Mouse (Mus musculus) neural tube, embryonic 13.5 days (tissue): ENCODE data around the gene Crhr1. TPM values are rescaled to one million over a fixed set of nuclear protein-coding genes. Genes with fewer than 3 reads are reported as not detected.
A peak's percentile ranks its signal among the peaks of the same experiment; 100 is the strongest.

Experiments used
- ATAC-seq: fragments of 200-750 bp; cut with Nextera tagmentation; 2 replicates; pipeline ENCODE4 v1.8.0; 2017; ENCODE audit warnings: low read depth, mild to moderate bottlenecking, moderate TSS enrichment, moderate library complexity
- H3K27ac ChIP-seq: fragments of 300-500 bp; sonication (generic); replicated peaks from 2 replicates; pipeline ENCODE4 v1.5.1; 2015; ENCODE audit warnings: moderate library complexity, mild to moderate bottlenecking, inconsistent platforms
- H3K27me3 ChIP-seq: fragments of 300-500 bp; sonication (generic); 2 replicates; pipeline ENCODE4 v1.6.1; 2015; ENCODE audit warnings: mild to moderate bottlenecking, inconsistent platforms
- H3K36me3 ChIP-seq: fragments of 300-500 bp; sonication (generic); 2 replicates; pipeline ENCODE4 v1.6.1; 2015; ENCODE audit warnings: mild to moderate bottlenecking, inconsistent platforms
- H3K4me1 ChIP-seq: fragments of 300-500 bp; sonication (generic); replicated peaks from 2 replicates; pipeline ENCODE4 v1.6.1; 2015; ENCODE audit warnings: inconsistent platforms
- H3K4me2 ChIP-seq: fragments of 300-500 bp; sonication (generic); 2 replicates; pipeline ENCODE4 v1.6.1; 2015; ENCODE audit warnings: inconsistent platforms, mild to moderate bottlenecking, moderate library complexity
- H3K4me3 ChIP-seq: fragments of 300-500 bp; sonication (generic); 2 replicates; pipeline ENCODE4 v1.5.1; 2015; ENCODE audit warnings: mild to moderate bottlenecking, inconsistent platforms
- H3K9ac ChIP-seq: fragments of 300-500 bp; sonication (generic); 2 replicates; pipeline ENCODE4 v1.6.1; 2015; ENCODE audit warnings: moderate library complexity, mild to moderate bottlenecking, inconsistent platforms
- H3K9me3 ChIP-seq: fragments of 300-500 bp; sonication (generic); 2 replicates; pipeline ENCODE4 v1.6.1; 2016; ENCODE audit warnings: inconsistent platforms
- WGBS: fragments of 180-500 bp; shearing (Covaris S2); methylation state at CpG from one replicate; pipeline ENCODE4 v1.1.7; 2015; 5-methylcytosine and 5-hydroxymethylcytosine counted together
- polyA plus RNA-seq: library from polyadenylated mRNA; unstranded; fragments of >200 nt; fragmentation: Nextera tagmentation; extraction: Ambion mirVana; gene quantifications from 2 replicates; pipeline ENCODE4 v1.2.1, GENCODE M21; 2015

The Crhr1 gene
- polyA plus RNA-seq, 1 experiment from 2014 or later = 3.9 TPM

DNA sequence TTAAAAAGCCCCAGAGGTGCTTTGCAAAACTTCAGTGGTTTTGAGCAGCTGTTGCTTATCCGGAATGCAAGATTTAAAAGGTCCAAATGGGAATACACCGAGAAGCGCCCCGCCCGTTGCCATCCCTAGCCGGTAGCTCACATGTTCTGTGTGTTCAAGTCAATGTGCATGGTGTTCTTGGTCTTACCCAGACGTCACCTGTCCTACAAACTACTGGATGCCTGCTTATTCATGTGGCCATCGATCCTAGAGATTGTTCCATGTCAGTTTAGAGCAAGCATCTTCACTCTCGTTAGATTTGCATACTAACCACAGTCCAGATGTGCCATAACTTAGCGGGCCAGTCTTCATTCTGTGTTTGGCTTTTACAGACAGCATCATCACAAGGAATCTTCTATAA lies 31.6 kb downstream of the Crhr1 start:
- Histone ChIP-seq H3K9ac (no peak overlapping the region), H3K36me3 (no peaks in the 10 kb centered on the region), H3K9me3 (no peaks in the 10 kb centered on the region), H3K4me1 (peaks cover 5% of the 10 kb centered on the region; the same call in 1 of the 2 replicates), H3K4me3 (no peak overlapping the region), H3K27me3 (no peaks in the 10 kb centered on the region; the same call in 1 of the 2 replicates), H3K27ac (no peak overlapping the region), H3K4me2 (no peak overlapping the region)
- 91% methylated on average over 10 of the region's 10 CpGs for WGBS
- no peak for ATAC-seq

DNA sequence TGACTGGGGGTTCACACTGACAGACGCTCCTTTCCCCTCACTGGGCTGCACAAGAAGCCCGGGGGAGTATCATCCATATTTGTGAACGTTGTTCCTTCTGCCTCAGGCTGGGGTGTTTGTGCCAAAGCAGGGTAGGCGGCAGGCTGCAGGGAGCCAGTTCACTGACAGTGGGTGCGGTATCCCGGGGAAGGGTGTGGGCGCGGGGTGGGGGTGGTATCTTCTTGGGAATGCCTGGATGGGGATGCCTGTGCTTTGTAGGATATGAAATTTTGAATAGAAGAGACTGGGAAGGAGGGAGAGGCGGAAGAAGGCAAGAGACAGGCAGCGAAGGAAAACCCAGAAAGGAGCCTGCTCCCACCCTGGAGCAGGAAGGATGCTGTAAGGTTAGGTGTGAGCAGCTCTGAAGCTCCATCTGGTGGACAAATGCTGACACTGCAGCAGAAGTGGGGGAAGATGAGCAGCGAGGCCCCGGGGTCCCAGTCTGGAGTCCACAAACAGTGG lies 38.7 kb downstream of the Crhr1 start:
- peak overlapping the region; percentile 53; the same call in 1 of the 2 replicates for H3K9ac ChIP-seq
- no peaks in the 10 kb centered on the region for H3K36me3 ChIP-seq
- 37% methylated on average over 12 of the region's 12 CpGs for WGBS
- ATAC-seq = peak; percentile 64; the same call in 1 of the 2 replicates
- H3K27me3 ChIP-seq = peaks cover 10% of the 10 kb centered on the region
- H3K4me2 ChIP-seq = peak overlapping the region; percentile 27; the same call in 1 of the 2 replicates
- H3K27ac ChIP-seq = no peak overlapping the region
- H3K4me3 ChIP-seq = no peak overlapping the region
- H3K4me1 ChIP-seq = peaks cover 4% of the 10 kb centered on the region
- H3K9me3 ChIP-seq = no peaks in the 10 kb centered on the region

DNA sequence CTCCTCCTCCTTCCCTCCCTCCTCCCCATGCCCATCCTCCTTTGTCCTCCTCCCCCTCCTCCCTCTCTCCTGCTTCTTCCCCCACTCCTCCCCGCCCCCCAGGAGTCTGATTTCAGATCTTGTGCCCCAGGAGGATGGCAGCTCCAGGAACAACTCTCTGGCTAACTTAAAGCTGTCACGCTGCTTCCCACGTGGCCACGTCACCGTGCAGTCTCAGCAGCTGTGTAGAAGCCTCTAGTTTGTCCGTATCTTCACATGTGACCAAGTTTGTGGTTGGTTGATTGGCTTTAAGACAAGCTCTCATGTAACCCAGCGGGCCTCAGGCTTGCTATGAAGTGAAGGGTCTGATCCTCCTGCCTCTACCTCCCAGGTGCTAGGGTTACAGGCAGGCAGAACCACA lies 46.2 kb downstream of the Crhr1 start:
- H3K9me3 ChIP-seq = no peaks in the 10 kb centered on the region
- H3K36me3 ChIP-seq = no peaks in the 10 kb centered on the region
- H3K9ac ChIP-seq = no peak overlapping the region
- H3K27ac ChIP-seq = no peak overlapping the region
- 30% methylated on average over 7 of the region's 7 CpGs for WGBS
- H3K4me3 ChIP-seq = no peak overlapping the region
- no peaks in the 10 kb centered on the region for H3K4me1 ChIP-seq
- ATAC-seq = no peak
- H3K4me2 ChIP-seq = no peak overlapping the region
- H3K27me3 ChIP-seq = no peaks in the 10 kb centered on the region; the same call in 1 of the 2 replicates

DNA sequence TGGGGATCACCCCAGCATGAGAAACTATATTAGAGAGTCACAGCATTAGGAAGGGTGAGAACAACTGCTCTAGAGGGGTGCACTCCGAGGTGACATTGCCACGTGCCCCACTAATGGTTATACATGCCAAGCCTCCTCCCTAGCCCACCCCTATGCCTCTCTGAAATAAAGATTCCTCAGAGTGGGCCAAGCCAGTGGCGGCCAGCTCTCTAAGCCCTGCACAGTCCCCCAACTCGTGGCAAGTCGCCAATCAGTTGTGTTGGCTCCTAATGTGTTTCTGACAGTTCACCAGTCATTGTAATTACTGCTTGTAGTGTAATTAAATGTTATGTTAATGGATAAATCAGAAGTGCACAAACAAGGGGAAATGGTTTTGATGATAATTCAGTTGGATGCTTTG lies 47.1 kb downstream of the Crhr1 start:
- Histone ChIP-seq H3K9ac (no peak overlapping the region), H3K36me3 (no peaks in the 10 kb centered on the region), H3K4me2 (no peak overlapping the region), H3K4me1 (no peaks in the 10 kb centered on the region), H3K27ac (no peak overlapping the region), H3K4me3 (no peak overlapping the region), H3K27me3 (no peaks in the 10 kb centered on the region; the same call in 1 of the 2 replicates), H3K9me3 (no peaks in the 10 kb centered on the region)
- WGBS = 68% methylated on average over 5 of the region's 5 CpGs
- no peak for ATAC-seq

DNA sequence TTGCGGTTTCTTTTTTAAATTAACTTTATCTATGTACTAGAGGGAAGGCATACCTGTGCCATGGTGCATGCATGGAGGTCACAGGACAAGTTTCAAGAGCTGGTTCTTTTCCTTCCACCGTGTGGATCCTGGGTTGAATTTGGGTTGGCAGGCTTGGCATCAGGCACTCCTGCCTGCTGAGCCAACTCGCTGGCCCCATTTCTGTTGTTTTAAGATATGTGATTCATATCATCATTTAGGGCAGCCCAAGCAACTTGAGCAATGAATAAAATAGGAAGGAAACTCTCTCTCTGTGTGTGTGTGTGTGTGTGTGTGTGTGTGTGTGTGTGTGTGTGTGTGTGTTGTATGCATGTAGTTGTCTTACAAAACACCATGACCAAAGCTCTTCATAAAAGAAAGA lies 49.5 kb downstream of the Crhr1 start:
- no peaks in the 10 kb centered on the region for H3K4me1 ChIP-seq
- no peaks in the 10 kb centered on the region for H3K36me3 ChIP-seq
- no peak overlapping the region for H3K9ac ChIP-seq
- H3K4me2 ChIP-seq = no peak overlapping the region
- 84% methylated on average over 3 of the region's 3 CpGs for whole genome bisulfite sequencing
- H3K9me3 ChIP-seq = no peaks in the 10 kb centered on the region
- H3K4me3 ChIP-seq = no peak overlapping the region
- no peak for ATAC-seq
- H3K27me3 ChIP-seq = no peaks in the 10 kb centered on the region; the same call in 1 of the 2 replicates
- no peak overlapping the region for H3K27ac ChIP-seq

DNA sequence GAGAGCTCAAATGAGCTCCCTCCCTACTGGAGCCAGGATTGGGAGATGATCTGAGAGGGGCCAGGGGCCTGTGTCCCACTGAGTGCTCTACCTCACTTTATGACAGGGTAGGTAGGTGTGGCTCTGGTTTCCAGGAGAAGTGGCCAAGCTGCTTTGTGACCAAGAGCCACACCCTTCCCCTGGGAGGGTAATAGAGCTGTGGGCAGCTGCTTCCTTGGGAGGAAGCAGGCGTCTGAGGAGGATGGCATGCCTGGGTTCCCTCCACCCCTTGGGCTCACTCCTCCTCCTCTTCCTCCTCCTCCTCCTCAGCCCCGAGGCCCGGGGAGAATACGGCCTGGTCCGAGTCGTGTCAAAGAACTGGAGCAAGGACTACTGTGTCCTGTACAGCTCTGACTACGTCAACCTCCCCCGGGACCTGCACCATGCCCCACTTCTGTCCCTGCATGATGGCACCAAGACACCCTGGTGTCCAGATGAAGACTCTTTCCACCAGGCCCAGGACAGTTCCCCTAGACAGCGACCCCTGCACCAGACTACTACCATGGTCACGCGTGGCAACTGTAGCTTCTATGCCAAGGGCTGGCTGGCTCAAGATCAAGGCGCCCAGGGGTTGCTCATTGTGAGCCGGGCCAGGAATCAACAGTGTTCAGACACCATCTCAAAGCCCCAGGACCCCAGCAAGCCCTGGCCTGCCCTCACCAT lies 53.6 kb downstream of the Crhr1 start, which contains the start of gene Sppl2c:
TSS of gene Sppl2c (plus strand) at position 193 of the 702 bp plus-strand sequence.
- H3K9me3 ChIP-seq = no peaks in the 10 kb centered on the region
- no peak within 1 kb of the TSS for H3K9ac ChIP-seq
- no peak for ATAC-seq
- no peaks in the 10 kb centered on the region; the same call in 1 of the 2 replicates for H3K27me3 ChIP-seq
- H3K4me1 ChIP-seq = no peaks in the 10 kb centered on the region
- no peak within 1 kb of the TSS for H3K27ac ChIP-seq
- no peaks in the 10 kb centered on the region for H3K36me3 ChIP-seq
- H3K4me2 ChIP-seq = no peak within 1 kb of the TSS
- no peak within 1 kb of the TSS for H3K4me3 ChIP-seq
- 71% methylated on average over 13 of the region's 13 CpGs for WGBS

DNA sequence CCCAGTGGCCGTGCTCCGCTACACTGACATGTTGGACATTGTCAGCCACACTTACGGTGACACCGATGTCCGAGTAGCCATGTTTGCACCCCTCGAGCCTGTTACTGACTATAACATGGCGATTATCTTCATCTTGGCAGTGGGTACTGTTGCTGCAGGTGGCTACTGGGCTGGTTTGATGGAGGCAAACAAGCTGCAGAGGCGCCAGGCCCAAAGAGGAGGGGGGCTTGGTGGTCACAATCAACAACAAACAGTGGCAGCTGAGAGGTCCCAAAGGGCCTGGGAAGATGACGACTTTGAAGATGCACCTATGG lies 54.1 kb downstream of the Crhr1 start:
- no peak for ATAC-seq
- no peak overlapping the region for H3K27ac ChIP-seq
- no peaks in the 10 kb centered on the region for H3K4me1 ChIP-seq
- H3K36me3 ChIP-seq = no peaks in the 10 kb centered on the region
- no peaks in the 10 kb centered on the region; the same call in 1 of the 2 replicates for H3K27me3 ChIP-seq
- WGBS = 92% methylated on average over 9 of the region's 9 CpGs
- no peak overlapping the region for H3K9ac ChIP-seq
- no peak overlapping the region for H3K4me3 ChIP-seq
- H3K4me2 ChIP-seq = no peak overlapping the region
- H3K9me3 ChIP-seq = no peaks in the 10 kb centered on the region

DNA sequence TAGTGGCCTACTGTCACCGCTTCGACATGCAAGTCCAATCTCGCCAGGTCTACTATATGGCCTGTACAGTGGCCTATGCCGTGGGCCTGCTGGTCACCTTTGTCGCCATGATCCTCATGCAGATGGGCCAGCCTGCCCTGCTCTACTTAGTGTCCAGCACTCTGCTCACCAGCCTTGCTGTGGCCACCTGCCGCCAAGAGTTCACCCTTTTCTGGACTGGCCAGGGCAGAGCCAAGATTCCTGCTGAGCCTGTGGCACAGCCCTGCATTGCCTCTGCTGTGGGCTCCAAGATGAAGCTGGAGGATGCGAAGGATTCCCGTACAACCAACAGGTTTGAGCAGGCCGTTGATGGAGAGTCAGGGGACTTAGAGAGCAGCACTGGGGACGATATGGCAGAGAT lies 55.1 kb downstream of the Crhr1 start:
- Histone ChIP-seq H3K36me3 (no peaks in the 10 kb centered on the region), H3K4me1 (no peaks in the 10 kb centered on the region), H3K4me2 (no peak overlapping the region), H3K9me3 (no peaks in the 10 kb centered on the region), H3K4me3 (no peak overlapping the region), H3K27ac (no peak overlapping the region), H3K9ac (no peak overlapping the region), H3K27me3 (no peaks in the 10 kb centered on the region; the same call in 1 of the 2 replicates)
- no peak for ATAC-seq
- WGBS = 95% methylated on average over 10 of the region's 10 CpGs

DNA sequence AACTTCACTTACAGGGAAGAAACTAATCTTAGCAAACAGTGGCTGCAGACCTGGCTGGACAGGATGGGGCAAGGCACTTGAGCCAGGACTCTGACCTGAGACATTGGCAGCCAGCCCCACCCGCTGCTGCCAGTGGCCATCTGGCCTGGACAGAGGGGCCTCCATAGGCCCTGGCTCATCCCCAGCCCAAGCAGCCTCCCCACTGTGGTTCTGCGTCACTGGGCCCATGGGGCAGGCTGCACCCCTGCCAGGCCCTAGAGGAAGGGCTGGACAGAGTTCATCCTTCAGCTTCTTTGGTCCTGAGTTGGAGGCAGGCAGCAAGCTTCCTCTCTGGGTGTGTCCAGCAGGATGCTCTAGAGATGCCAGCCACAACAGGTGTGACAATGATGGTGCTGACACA lies 57.4 kb downstream of the Crhr1 start:
- Histone ChIP-seq H3K4me1 (no peaks in the 10 kb centered on the region), H3K4me2 (no peak overlapping the region), H3K4me3 (no peak overlapping the region), H3K27me3 (no peaks in the 10 kb centered on the region), H3K27ac (no peak overlapping the region), H3K9ac (no peak overlapping the region), H3K36me3 (no peaks in the 10 kb centered on the region), H3K9me3 (no peaks in the 10 kb centered on the region)
- ATAC-seq = no peak
- WGBS = 88% methylated on average over 2 of the region's 2 CpGs

DNA sequence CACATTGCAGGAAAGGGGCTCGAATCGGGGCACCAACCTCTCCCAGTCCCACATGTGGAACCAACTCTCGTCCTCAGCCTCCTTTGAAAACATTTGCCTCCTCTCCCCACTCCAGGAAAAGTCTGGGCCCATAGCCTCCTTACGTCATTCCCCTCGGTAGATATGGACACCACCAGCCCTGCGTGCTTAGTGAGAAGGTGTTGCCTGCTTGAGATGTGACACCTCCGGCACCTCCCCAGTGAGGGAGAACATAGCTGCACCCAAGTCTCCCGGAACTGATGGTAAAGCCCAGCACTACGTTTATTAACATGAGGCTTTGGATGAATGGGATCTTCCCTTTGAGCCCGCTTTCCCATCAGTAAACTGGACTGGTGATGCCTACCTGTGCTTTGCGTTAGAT lies 62.7 kb downstream of the Crhr1 start:
- Histone ChIP-seq H3K36me3 (no peaks in the 10 kb centered on the region), H3K9me3 (no peaks in the 10 kb centered on the region), H3K27me3 (peaks cover 12% of the 10 kb centered on the region), H3K4me3 (no peak overlapping the region), H3K9ac (no peak overlapping the region), H3K4me2 (peak overlapping the region; percentile 34; the same call in 1 of the 2 replicates), H3K27ac (no peak overlapping the region), H3K4me1 (no peaks in the 10 kb centered on the region)
- 0 out of 2 replicates have a peak, but pooled peaks have one; percentile 21 for ATAC-seq
- WGBS = 79% methylated on average over 11 of the region's 11 CpGs

DNA sequence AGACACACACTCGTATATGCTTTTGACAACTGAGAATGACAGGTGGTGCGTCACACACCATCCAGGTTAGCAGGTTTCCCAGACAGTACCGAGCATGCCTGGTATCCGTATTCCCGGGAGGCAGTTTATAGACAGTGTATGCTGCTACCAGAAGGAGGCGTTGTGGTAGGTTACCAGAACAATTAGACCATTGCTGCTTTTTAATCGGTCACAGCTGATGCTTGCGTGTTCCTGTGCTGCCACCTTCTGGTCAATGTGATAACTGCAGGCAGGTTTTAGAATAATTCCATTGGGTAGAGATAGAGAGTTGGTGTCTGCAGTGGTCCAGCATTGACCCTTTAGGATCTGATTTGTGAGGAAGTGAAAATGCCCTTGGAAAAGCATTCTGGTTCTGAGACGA lies 63.1 kb downstream of the Crhr1 start:
- no peak overlapping the region for H3K27ac ChIP-seq
- no peaks in the 10 kb centered on the region for H3K9me3 ChIP-seq
- peaks cover 12% of the 10 kb centered on the region for H3K27me3 ChIP-seq
- H3K36me3 ChIP-seq = no peaks in the 10 kb centered on the region
- no peaks in the 10 kb centered on the region for H3K4me1 ChIP-seq
- no peak overlapping the region for H3K9ac ChIP-seq
- peak overlapping the region; percentile 34; the same call in 1 of the 2 replicates for H3K4me2 ChIP-seq
- peak; percentile 97 for ATAC-seq
- WGBS = 7% methylated on average over 9 of the region's 9 CpGs
- H3K4me3 ChIP-seq = no peak overlapping the region

DNA sequence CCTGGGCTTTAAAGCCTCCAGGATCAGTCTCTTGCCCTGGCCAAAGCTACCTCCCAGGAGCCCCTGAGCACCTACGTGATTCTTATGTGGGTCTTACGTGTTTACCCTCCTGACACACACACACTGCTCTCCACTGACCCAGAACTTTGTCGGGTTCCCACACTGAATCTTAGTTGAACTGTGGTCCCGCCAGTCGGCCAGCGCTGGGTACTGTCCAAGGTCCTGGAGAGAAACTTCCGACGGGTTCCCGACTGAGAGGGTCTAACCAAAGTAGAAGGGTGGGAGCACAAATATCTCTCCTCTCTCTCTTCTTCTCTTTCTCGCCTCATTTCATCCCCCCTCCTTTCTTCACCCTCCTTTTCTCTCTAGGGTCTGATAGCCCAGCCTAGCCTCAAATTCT lies 65.2 kb downstream of the Crhr1 start:
- no peak overlapping the region for H3K9ac ChIP-seq
- H3K27me3 ChIP-seq = peaks cover 12% of the 10 kb centered on the region
- WGBS = 9% methylated on average over 10 of the region's 10 CpGs
- H3K4me2 ChIP-seq = no peak overlapping the region
- peaks cover 10% of the 10 kb centered on the region for H3K9me3 ChIP-seq
- H3K36me3 ChIP-seq = no peaks in the 10 kb centered on the region
- ATAC-seq = no peak
- no peak overlapping the region for H3K4me3 ChIP-seq
- H3K4me1 ChIP-seq = no peaks in the 10 kb centered on the region
- no peak overlapping the region for H3K27ac ChIP-seq

DNA sequence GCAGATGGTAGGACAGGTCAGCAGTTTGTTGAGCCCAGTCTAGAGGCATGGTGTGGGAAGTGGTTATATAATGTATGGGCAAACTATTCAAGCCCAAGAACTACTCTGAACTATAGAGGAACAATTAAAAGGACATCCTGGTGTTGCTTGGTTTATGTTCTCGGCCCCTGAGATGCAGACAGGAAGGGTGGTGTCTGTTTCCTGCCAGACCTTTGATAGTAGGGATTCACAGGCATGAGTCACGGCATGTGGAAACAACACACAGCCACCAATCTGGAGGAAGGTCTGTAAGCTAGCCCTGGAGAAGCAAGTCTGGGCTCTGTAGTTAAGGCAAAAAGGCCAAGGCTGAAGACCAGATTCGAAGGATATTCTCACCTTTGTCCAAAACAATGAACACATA lies 70.6 kb downstream of the Crhr1 start:
- peaks cover 10% of the 10 kb centered on the region for H3K9me3 ChIP-seq
- H3K27me3 ChIP-seq = peaks cover 7% of the 10 kb centered on the region
- H3K36me3 ChIP-seq = no peaks in the 10 kb centered on the region
- no peaks in the 10 kb centered on the region; the same call in 1 of the 2 replicates for H3K4me1 ChIP-seq
- 83% methylated on average over 3 of the region's 3 CpGs for WGBS
- no peak overlapping the region for H3K9ac ChIP-seq
- H3K4me3 ChIP-seq = no peak overlapping the region
- ATAC-seq = no peak
- no peak overlapping the region for H3K4me2 ChIP-seq
- no peak overlapping the region for H3K27ac ChIP-seq
